Mouse (Mus musculus) MEL (cell line): ENCODE measurements around the gene Itsn2.

Experiments
- CTCF ChIP-seq, 3 experiments: IDR thresholded peaks in 2 of 3; conservative IDR thresholded peaks in 1 of 3; 2 replicates each; pipeline ENCODE4 v1.5.1; 2011 to 2012; ENCODE audit warnings: low read length in 3 of 3, low read depth in 2 of 3, mild to moderate bottlenecking in 2 of 3, improper control_type of control experiment in 1 of 3, inconsistent platforms in 1 of 3, mixed read lengths in 1 of 3, moderate library complexity in 1 of 3; ENCODE audit not compliant: control insufficient read depth in 1 of 3, insufficient read depth in 1 of 3, poor library complexity in 1 of 3, severe bottlenecking in 1 of 3
- EP300 ChIP-seq, 2 experiments: IDR thresholded peaks; 2 replicates each; pipeline ENCODE4 v1.6.1; 2011; ENCODE audit warnings: improper control_type of control experiment in 2 of 2, low read length in 2 of 2, low read depth in 1 of 2, mild to moderate bottlenecking in 1 of 2
- ETS1 ChIP-seq: IDR thresholded peaks from 2 replicates; pipeline ENCODE4 v1.6.1; 2012; ENCODE audit warnings: low read depth, mild to moderate bottlenecking, inconsistent platforms, low read length, improper control_type of control experiment, moderate library complexity
- USF1 ChIP-seq: IDR thresholded peaks from 2 replicates; pipeline ENCODE4 v1.6.1; 2014; ENCODE audit warnings: low read depth, mild to moderate bottlenecking, inconsistent platforms, low read length, improper control_type of control experiment, moderate library complexity

DNA sequence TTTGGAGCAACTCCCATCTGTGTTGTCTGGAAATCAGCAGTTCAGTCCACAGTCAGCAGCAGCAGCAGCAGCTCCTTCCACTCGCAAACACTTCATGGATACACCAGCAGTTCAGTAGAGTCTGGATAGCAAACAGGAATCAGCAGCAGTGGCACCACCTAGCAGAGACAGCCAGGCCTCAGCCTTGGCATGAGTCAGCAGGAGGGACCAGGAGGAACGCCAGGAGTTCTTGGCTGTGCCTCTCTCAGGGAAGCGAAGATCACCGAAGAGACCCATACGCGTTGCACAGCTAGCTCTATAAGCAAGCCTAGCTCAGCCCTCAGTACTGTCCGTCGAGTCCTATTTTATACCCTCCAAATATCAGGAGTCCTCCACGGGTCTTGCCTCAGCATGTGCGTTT is 152.0 kb downstream of the Itsn2 start:
- TF ChIP-seq ETS1 (no peak), USF1 (no peak), EP300 (IDR thresholded peaks at IDR 0.05; ENCODE audit: low read depth in 1 of 2, low read length in 2 of 2) (no peak), CTCF (IDR thresholded peaks at IDR 0.05 in 2 of 3, conservative IDR thresholded peaks at IDR 0.05 in 1 of 3; ENCODE audit: control insufficient read depth in 1 of 3, insufficient read depth in 1 of 3, low read depth in 2 of 3, low read length in 3 of 3, poor library complexity in 1 of 3, severe bottlenecking in 1 of 3) (no peak)
